Mouse (Mus musculus) heart, embryonic 12.5 days (tissue): ENCODE results near the gene Gm7694. TPM values are rescaled to one million over a fixed set of nuclear protein-coding genes. Genes with fewer than 3 reads are reported as not detected.

Source experiments
- ATAC-seq: fragments of 200-750 bp; cut with Nextera tagmentation; 2 replicates; pipeline ENCODE4 v1.8.0; 2017; ENCODE audit warnings: moderate TSS enrichment, moderate library complexity; ENCODE audit not compliant: insufficient number of reproducible peaks, low FRiP score
- H3K27ac ChIP-seq: fragments of 300-500 bp; sonication (generic); 2 replicates; pipeline ENCODE4 v1.5.1; 2016; ENCODE audit warnings: mild to moderate bottlenecking, moderate library complexity; ENCODE audit not compliant: poor library complexity, severe bottlenecking
- H3K27me3 ChIP-seq: fragments of 300-500 bp; sonication (generic); replicated peaks from 2 replicates; pipeline ENCODE4 v1.6.1; 2016; ENCODE audit warnings: mild to moderate bottlenecking, moderate library complexity
- H3K36me3 ChIP-seq: fragments of 300-500 bp; sonication (generic); 2 replicates; pipeline ENCODE4 v1.6.1; 2016; ENCODE audit warnings: mild to moderate bottlenecking, moderate library complexity
- H3K4me1 ChIP-seq: fragments of 300-500 bp; sonication (generic); replicated peaks from 2 replicates; pipeline ENCODE4 v1.6.1; 2016; ENCODE audit warnings: mild to moderate bottlenecking
- H3K4me2 ChIP-seq: fragments of 300-500 bp; sonication (generic); 2 replicates; pipeline ENCODE4 v1.6.1; 2016; ENCODE audit warnings: mild to moderate bottlenecking, moderate library complexity
- H3K4me3 ChIP-seq: fragments of 300-500 bp; sonication (generic); 2 replicates; pipeline ENCODE4 v1.5.1; 2016; ENCODE audit warnings: mild to moderate bottlenecking
- H3K9ac ChIP-seq: fragments of 300-500 bp; sonication (generic); 2 replicates; pipeline ENCODE4 v1.6.1; 2016; ENCODE audit warnings: mild to moderate bottlenecking, moderate library complexity
- H3K9me3 ChIP-seq: fragments of 300-500 bp; sonication (generic); replicated peaks from 2 replicates; pipeline ENCODE4 v1.6.1; 2016; ENCODE audit warnings: mild to moderate bottlenecking, moderate library complexity
- WGBS: fragments of 180-500 bp; shearing (Covaris S2); methylation state at CpG from one replicate; pipeline ENCODE4 v1.1.7; 2016; 5-methylcytosine and 5-hydroxymethylcytosine counted together
- polyA plus RNA-seq: library from polyadenylated mRNA; unstranded; fragments of >200 nt; fragmentation: Nextera tagmentation; extraction: Ambion mirVana; gene quantifications from 2 replicates; pipeline ENCODE4 v1.2.1, GENCODE M21; 2016

The Gm7694 gene
- polyA plus RNA-seq, 1 experiment from 2014 or later, result 7.1 TPM

DNA sequence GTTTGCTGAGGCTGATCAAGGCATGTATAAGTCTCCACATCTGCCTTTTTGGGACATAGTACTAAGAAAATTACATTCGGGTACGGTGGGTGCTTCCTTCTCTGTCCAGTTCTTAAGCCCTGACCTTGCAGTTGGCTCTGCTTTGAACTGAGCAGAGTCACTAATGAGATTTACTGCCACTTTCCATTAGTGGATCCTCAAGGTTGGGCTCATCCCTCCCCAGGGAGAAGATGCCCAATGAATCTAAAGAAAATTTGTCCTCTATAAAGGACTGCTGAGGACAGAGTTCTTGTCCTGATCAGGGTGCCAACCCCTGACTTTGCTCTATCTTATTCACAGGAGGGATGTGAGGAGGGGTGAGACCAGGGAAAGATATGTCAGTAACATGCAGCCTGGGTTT is 15.9 kb upstream of the Gm7694 start:
- Histone ChIP-seq H3K36me3 (peaks cover 36% of the 10 kb centered on the region), H3K4me3 (no peak overlapping the region), H3K4me1 (no peaks in the 10 kb centered on the region), H3K27ac (no peak overlapping the region), H3K27me3 (no peaks in the 10 kb centered on the region), H3K9ac (no peak overlapping the region), H3K9me3 (no peaks in the 10 kb centered on the region), H3K4me2 (no peak overlapping the region)
- 86% methylated on average over 2 of the region's 2 CpGs for WGBS
- ATAC-seq, result no peak

DNA sequence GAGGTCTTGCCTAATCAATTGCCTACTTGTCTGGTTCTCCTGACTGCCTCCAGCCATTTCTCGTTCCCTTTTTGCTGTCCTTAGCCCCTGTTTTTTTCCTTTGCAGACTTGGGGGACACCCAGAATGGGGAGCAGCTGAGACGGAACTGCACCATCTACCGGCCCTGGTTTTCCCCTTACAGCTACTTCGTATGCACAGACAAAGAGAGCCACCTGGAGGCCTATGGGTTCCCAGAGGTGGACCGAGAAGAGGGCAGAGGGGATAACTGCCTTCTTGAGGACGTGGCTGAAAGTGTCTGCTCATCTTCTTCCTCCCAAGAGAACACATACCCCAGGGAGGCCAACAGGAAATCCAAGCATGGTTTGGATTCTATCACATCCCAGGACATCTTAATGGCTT is 5.3 kb upstream of the Gm7694 start:
- 72% methylated on average over 6 of the region's 6 CpGs for WGBS

DNA sequence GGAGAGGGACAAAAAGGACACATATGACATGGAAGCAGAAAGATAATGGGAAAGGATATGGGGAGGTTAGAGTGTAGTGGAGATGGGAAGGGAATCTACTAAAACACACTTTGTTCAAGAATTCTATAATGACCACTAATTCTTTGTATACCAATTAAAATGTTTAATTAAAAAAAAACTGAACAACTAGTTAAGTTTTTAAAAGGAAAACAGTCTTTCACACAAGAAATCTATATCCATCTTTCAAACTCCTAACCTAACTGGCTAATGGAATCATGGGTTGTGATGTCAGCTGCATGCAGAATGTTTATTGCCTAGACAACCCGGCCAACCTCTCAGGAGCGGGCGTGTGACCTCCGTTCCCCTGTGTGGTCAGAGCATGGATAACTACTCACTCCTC is 2.4 kb upstream of the Gm7694 start, which contains the start of gene Spata46:
Spata46 (plus strand) TSS at position 301 of the 400 bp plus-strand sequence.
- no peaks in the 10 kb centered on the region for H3K9me3 ChIP-seq
- ATAC-seq, result no peak
- H3K27me3 ChIP-seq, result no peaks in the 10 kb centered on the region
- no peaks in the 10 kb centered on the region for H3K4me1 ChIP-seq
- H3K4me3 ChIP-seq, result no peak within 1 kb of the TSS
- H3K4me2 ChIP-seq, result no peak within 1 kb of the TSS
- no peak within 1 kb of the TSS for H3K9ac ChIP-seq
- WGBS, result 84% methylated on average over 4 of the region's 4 CpGs
- H3K36me3 ChIP-seq, result peaks cover 11% of the 10 kb centered on the region; the same call in 1 of the 2 replicates
- no peak within 1 kb of the TSS for H3K27ac ChIP-seq

More for the DNA sequence above, 5.3 kb upstream of the Gm7694 start:
- H3K9ac ChIP-seq, result no peak overlapping the region
- H3K4me2 ChIP-seq, result no peak overlapping the region
- no peaks in the 10 kb centered on the region for H3K27me3 ChIP-seq
- no peaks in the 10 kb centered on the region for H3K9me3 ChIP-seq
- no peaks in the 10 kb centered on the region for H3K4me1 ChIP-seq
- ATAC-seq, result no peak
- H3K27ac ChIP-seq, result no peak overlapping the region
- H3K4me3 ChIP-seq, result no peak overlapping the region
- H3K36me3 ChIP-seq, result peaks cover 10% of the 10 kb centered on the region; the same call in 1 of the 2 replicates

DNA sequence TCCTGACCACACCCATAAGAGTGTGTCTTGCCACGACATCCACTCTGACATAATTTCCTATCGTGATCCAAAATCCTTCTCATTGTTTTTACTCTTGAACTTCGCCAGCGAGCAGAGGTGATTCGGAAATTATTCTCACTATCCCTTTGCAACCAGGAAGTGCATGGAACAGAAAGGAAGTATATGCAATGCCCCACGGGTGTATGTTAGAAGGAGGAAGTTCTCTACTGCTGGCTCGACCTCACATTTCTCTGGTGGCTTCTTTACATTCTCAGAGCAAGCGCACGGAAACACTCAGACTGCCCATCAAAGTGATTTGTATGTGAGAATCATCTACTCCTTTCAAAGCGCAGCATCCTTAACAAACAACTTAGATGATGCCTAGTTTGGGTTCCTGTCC is 1.1 kb downstream of the Gm7694 start:
- WGBS, result 89% methylated on average over 10 of the region's 10 CpGs

DNA sequence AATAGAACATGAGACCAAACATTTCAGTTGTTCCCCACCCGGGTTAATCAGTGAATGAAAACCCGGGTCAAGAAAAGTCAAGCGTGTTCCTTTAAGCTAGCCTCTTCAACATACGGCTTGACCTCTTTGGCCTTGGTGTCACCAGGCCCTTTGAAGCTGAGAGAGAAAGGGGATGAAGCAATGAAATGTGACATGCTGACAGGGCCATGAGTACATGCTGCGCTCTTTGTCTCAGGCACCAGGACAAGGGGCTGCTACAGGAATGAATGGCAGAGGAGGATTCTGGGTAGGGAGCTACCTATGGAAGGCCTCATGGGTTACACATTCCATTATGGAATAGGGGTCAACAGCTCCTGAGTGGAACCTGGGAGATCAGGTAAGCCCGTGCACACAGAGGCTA is 3.0 kb downstream of the Gm7694 start:
- no peak for ATAC-seq
- no peak overlapping the region for H3K27ac ChIP-seq
- peaks cover 33% of the 10 kb centered on the region for H3K36me3 ChIP-seq
- no peaks in the 10 kb centered on the region for H3K27me3 ChIP-seq
- 0 out of 2 replicates have a peak, but pooled peaks cover 4% of the 10 kb centered on the region for H3K4me1 ChIP-seq
- no peak overlapping the region for H3K9ac ChIP-seq
- WGBS, result 69% methylated on average over 6 of the region's 6 CpGs
- no peak overlapping the region for H3K4me2 ChIP-seq
- H3K4me3 ChIP-seq, result no peak overlapping the region
- no peaks in the 10 kb centered on the region for H3K9me3 ChIP-seq

More for the DNA sequence above, 1.1 kb downstream of the Gm7694 start:
- no peak for ATAC-seq
- H3K4me3 ChIP-seq, result no peak overlapping the region
- no peak overlapping the region for H3K4me2 ChIP-seq
- H3K9ac ChIP-seq, result no peak overlapping the region
- 0 out of 2 replicates have a peak, but pooled peaks cover 4% of the 10 kb centered on the region for H3K4me1 ChIP-seq
- H3K27ac ChIP-seq, result no peak overlapping the region
- H3K27me3 ChIP-seq, result no peaks in the 10 kb centered on the region
- peaks cover 20% of the 10 kb centered on the region for H3K36me3 ChIP-seq
- no peaks in the 10 kb centered on the region for H3K9me3 ChIP-seq

DNA sequence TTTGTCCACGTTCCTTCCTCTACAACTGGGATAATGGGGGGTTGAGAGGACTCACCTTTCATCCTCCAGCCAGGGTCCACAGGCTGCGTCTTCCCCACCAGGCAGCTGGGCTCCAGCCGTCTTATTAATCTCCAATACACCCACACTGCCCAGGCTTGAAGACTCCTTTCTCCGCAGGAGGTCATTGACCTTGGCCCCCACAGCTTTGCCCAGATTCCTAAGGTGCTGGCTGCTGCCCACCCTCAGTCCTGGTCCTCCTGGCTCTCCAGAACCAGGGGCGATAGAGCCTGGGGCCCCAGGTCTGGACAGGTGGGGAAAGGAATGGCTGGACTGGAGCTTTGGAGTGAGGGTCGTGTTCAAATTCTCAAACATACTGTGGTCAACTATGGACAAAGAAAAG is 3.7 kb downstream of the Gm7694 start:
- no peak overlapping the region for H3K4me3 ChIP-seq
- H3K4me2 ChIP-seq, result no peak overlapping the region
- H3K4me1 ChIP-seq, result 0 out of 2 replicates have a peak, but pooled peaks cover 4% of the 10 kb centered on the region
- no peak overlapping the region for H3K9ac ChIP-seq
- H3K27ac ChIP-seq, result no peak overlapping the region
- 77% methylated on average over 6 of the region's 6 CpGs for WGBS
- H3K36me3 ChIP-seq, result peaks cover 33% of the 10 kb centered on the region
- ATAC-seq, result no peak
- no peaks in the 10 kb centered on the region for H3K9me3 ChIP-seq
- H3K27me3 ChIP-seq, result no peaks in the 10 kb centered on the region

DNA sequence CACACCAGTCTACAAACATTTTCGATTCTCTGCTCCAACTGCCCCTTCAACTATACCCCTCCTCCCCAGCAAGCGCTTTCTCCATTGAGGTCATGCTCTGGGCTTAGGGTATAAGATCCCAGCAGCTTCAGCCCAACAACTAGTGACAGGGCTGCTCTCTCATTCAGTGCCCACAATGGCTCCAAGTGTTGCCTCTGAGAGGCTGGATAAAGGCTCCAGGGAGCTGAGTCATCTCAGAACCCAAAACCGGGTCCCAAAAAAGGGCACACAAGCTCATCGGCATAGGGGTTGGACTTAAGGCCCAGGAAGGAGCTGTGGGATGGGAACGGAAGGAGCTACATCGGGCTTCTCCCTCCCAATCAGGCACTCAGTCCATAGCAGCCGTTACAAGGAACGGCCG is 4.4 kb downstream of the Gm7694 start:
- H3K27me3 ChIP-seq, result no peaks in the 10 kb centered on the region
- no peak for ATAC-seq
- 91% methylated on average over 9 of the region's 9 CpGs for WGBS

DNA sequence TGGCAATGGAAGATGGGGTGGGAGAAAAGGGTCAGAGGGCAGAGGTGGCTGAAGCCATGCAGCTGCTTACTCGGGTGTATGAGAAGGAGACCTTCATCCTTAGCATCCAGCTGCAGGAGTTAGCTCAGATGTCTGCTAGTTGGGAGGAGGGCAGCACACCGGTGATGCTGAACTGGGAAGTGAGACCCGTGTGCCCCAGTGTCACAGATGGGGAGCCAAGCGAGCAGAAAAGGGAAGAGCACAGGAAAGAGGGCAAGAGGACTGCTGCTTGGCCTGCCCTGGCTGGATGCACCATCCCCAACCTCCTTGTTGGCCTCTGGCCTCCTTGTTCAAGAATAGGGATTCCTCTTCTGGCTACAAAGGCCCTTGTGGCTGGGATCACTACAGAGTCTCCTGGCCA is 6.6 kb downstream of the Gm7694 start:
- H3K27ac ChIP-seq, result no peak overlapping the region
- no peak overlapping the region for H3K9ac ChIP-seq
- WGBS, result 71% methylated on average over 4 of the region's 4 CpGs
- H3K4me2 ChIP-seq, result no peak overlapping the region
- ATAC-seq, result no peak
- H3K4me3 ChIP-seq, result no peak overlapping the region
- H3K27me3 ChIP-seq, result no peaks in the 10 kb centered on the region
- H3K9me3 ChIP-seq, result no peaks in the 10 kb centered on the region
- H3K36me3 ChIP-seq, result peaks cover 27% of the 10 kb centered on the region
- peaks cover 19% of the 10 kb centered on the region for H3K4me1 ChIP-seq

More for the DNA sequence above, 4.4 kb downstream of the Gm7694 start:
- H3K27ac ChIP-seq, result no peak overlapping the region
- H3K9ac ChIP-seq, result no peak overlapping the region
- H3K36me3 ChIP-seq, result peaks cover 33% of the 10 kb centered on the region
- H3K9me3 ChIP-seq, result no peaks in the 10 kb centered on the region
- H3K4me1 ChIP-seq, result 0 out of 2 replicates have a peak, but pooled peaks cover 4% of the 10 kb centered on the region
- no peak overlapping the region for H3K4me2 ChIP-seq
- no peak overlapping the region for H3K4me3 ChIP-seq

DNA sequence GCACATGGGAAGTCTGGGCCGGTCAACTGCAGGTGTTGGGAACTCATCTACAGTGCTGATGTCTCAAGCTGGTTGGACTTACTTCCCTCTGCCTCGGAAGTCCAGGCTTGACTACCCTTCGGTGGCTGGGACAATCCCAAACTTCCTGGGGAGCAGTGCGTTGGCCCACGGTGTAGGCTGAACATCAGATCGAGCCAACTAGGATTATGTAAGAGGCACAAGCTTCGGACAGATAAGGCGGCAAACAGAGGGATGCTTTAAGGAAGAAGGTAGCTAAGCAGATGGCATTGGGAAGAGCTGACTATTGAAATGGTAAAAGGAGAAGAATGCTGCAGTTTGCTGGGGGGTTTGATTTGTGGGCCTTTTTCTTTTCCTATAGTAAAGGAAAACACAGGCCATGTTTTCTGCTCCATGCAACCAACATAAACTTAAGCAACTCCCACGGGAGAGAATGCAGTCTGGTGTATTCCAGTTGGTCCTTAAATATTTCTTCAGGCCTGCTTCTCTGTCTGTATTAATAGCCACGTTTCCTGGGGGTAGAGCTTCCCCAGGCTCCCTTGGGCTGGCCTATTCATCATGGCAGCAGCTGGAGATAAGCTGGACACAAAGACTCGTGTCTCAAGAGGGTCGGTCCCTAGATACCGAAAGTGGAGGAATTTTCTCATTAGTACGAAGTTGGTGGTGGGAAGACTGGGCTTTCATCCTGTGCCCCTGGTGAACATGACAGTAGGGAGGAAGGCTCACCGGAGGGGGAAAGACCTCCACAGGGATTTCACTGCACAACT is 11.2 kb downstream of the Gm7694 start:
- Histone ChIP-seq H3K4me1 (peaks cover 20% of the 10 kb centered on the region), H3K4me3 (no peak overlapping the region), H3K9ac (no peak overlapping the region), H3K27ac (no peak overlapping the region), H3K27me3 (no peaks in the 10 kb centered on the region), H3K9me3 (no peaks in the 10 kb centered on the region), H3K36me3 (0 out of 2 replicates have a peak, but pooled peaks cover 13% of the 10 kb centered on the region), H3K4me2 (no peak overlapping the region)
- no peak for ATAC-seq
- WGBS, result 55% methylated on average over 15 of the region's 15 CpGs

DNA sequence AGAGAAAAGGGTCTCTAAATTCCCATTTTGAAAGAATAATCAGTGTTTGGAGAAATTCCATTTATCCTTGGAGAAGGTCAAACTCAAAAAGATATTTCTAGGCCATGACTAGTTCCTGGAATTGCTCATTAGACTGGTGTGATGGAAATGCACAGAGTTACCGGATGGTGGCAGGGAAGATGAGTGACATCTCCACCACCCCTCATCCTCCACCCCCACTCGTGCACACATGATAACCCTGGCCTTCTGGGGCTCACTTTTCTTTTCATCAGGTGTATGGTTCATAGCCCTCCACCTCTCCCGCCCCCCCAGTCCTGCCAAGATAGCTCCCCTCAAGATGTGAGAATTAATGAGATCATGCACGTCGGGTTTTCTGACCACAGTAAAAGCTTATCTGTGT is 12.9 kb downstream of the Gm7694 start:
- no peak overlapping the region for H3K9ac ChIP-seq
- no peak for ATAC-seq
- no peak overlapping the region for H3K27ac ChIP-seq
- no peaks in the 10 kb centered on the region for H3K27me3 ChIP-seq
- H3K4me1 ChIP-seq, result peaks cover 20% of the 10 kb centered on the region
- H3K9me3 ChIP-seq, result no peaks in the 10 kb centered on the region
- WGBS, result 55% methylated on average over 5 of the region's 5 CpGs
- H3K4me2 ChIP-seq, result no peak overlapping the region
- H3K4me3 ChIP-seq, result no peak overlapping the region
- H3K36me3 ChIP-seq, result no peaks in the 10 kb centered on the region

DNA sequence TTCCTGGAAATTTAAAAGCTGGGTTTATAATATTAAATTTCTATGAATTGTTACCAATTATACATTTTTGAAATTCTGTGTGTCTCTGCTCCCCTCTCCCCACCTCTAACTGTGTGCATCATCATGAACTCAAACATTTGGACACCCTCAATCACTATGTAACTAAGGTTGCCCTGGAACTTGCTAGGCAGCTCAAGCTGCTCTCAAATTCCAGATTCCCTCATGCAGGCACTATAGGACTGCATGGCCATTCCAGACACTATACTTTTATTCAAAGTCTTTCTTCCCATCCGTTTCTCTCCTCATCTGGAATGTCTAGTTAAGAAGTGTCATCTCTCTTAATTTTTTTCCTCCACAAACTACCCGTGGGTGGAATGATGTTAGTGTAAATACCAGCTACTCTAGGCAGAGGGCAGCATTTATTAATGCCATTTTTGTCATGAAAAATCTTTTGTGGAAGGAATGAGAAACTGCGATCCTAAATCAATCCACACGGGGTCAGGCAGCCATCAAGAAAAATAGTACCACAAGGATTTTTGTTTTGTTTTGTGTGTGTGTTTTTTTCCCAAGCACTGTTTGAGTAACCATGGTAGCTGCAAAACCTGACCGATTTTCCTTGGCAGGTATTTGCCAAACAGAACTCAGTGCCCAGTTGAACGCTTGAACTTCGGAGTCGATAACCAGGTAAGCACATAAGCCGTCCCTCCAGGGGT is 13.7 kb downstream of the Gm7694 start:
- peaks cover 20% of the 10 kb centered on the region for H3K4me1 ChIP-seq
- H3K9me3 ChIP-seq, result no peaks in the 10 kb centered on the region
- H3K36me3 ChIP-seq, result no peaks in the 10 kb centered on the region
- H3K27ac ChIP-seq, result no peak overlapping the region
- WGBS, result 45% methylated on average over 9 of the region's 9 CpGs
- ATAC-seq, result no peak
- no peak overlapping the region for H3K4me3 ChIP-seq
- H3K27me3 ChIP-seq, result no peaks in the 10 kb centered on the region
- no peak overlapping the region for H3K4me2 ChIP-seq
- H3K9ac ChIP-seq, result no peak overlapping the region
